Mouse (Mus musculus) erythroblast, embryonic 14.5 days (primary cell): ENCODE results near the gene Gzmk.

Experiments
- GATA1 ChIP-seq: IDR thresholded peaks from 2 replicates; pipeline ENCODE4 v1.6.1; 2012; ENCODE audit warnings: low read length, inconsistent platforms, mixed read lengths
- TAL1 ChIP-seq: IDR thresholded peaks from 3 replicates; pipeline ENCODE4 v1.6.1; 2012; ENCODE audit warnings: low read length, inconsistent platforms, mixed read lengths

DNA sequence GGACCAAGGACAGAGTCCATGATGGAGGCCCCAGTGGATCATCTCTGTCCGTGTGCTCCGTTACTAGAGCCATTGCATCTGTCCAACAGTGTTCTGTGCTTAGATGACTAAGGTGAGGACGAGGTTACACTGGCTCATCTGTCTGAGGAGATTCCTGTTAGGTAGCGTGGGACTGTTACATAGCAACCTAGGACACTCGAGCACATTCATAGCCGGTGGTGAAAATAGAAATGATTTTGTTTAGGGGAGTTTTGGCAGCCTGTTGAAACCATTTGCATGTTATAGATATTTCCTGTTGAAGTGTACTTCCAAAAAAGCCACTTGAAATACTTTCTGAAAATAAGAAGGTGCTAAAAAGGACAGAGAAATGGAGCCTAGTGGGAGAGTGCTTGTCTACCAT, 51.5 kb downstream of the Gzmk start:
- TF ChIP-seq GATA1 = no peak
- no peak for TF ChIP-seq TAL1
